Mouse (Mus musculus) lung, embryonic 16.5 days (tissue): ENCODE measurements at regions not wholly inside any gene's neighbourhood (a gene's known extent, or its start where the extent isn't known, plus 50 kb on each side); places are given as distances from the start of the nearest gene placed in this dataset.

ENCODE experiments used
- ATAC-seq: fragments of 200-750 bp; cut with Nextera tagmentation; 2 replicates; pipeline ENCODE4 v1.8.0; 2017; ENCODE audit warnings: low read depth, mild to moderate bottlenecking, moderate library complexity
- H3K27ac ChIP-seq: fragments of 300-500 bp; sonication (generic); 2 replicates; pipeline ENCODE4 v1.5.1; 2014; ENCODE audit warnings: mild to moderate bottlenecking, control low read depth, low read length
- H3K27me3 ChIP-seq: fragments of 300-500 bp; sonication (generic); 2 replicates; pipeline ENCODE4 v1.6.1; 2014; ENCODE audit warnings: low read depth, low read length, mixed read lengths; ENCODE audit not compliant: control insufficient read depth, insufficient read depth
- H3K36me3 ChIP-seq: fragments of 300-500 bp; sonication (generic); 2 replicates; pipeline ENCODE4 v1.6.1; 2014; ENCODE audit warnings: low read length; ENCODE audit not compliant: control insufficient read depth, insufficient read depth
- H3K4me1 ChIP-seq: fragments of 300-500 bp; sonication (generic); replicated peaks from 2 replicates; pipeline ENCODE4 v1.6.1; 2014; ENCODE audit warnings: low read length, mixed read lengths; ENCODE audit not compliant: control insufficient read depth, insufficient read depth
- H3K4me2 ChIP-seq: fragments of 300-500 bp; sonication (generic); 2 replicates; pipeline ENCODE4 v1.6.1; 2014; ENCODE audit warnings: low read depth, low read length, control low read depth
- H3K4me3 ChIP-seq: fragments of 300-500 bp; sonication (generic); 2 replicates; pipeline ENCODE4 v1.5.1; 2014; ENCODE audit warnings: mild to moderate bottlenecking, low read length, control low read depth
- H3K9ac ChIP-seq: fragments of 300-500 bp; sonication (generic); 2 replicates; pipeline ENCODE4 v1.6.1; 2014; ENCODE audit warnings: low read length, control low read depth
- H3K9me3 ChIP-seq: fragments of 300-500 bp; sonication (generic); 2 replicates; pipeline ENCODE4 v1.6.1; 2016; ENCODE audit warnings: low read length; ENCODE audit not compliant: control insufficient read depth
- WGBS: fragments of 180-500 bp; shearing (Covaris S2); extraction: QIAGEN DNeasy Blood & Tissue Kit; methylation state at CpG from one replicate; pipeline ENCODE4 v1.1.7; 2014; 5-methylcytosine and 5-hydroxymethylcytosine counted together

DNA sequence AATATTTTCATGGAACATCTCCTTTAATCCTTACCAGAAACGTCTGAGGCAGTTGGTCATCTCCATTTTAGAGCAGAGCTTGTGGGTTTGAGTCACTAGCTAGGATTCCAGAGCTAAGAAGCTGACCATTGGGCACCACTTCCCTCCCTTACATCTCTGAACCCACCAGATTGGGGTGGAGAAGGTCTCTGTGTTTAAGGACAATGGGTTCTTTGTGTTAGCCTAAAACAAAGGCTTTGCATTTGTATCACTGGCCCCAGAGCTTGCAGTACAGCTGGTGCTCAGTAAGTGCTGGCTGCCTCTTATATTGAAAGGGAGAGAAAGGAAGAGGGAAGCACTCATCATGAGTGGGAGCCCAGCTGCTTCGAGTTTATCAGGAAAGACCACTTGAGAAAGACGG lies 401.9 kb upstream of the Slc30a5 start:
- Histone ChIP-seq H3K4me1 (no peaks in the 10 kb centered on the region), H3K4me2 (no peak overlapping the region), H3K27me3 (no peaks in the 10 kb centered on the region), H3K27ac (no peak overlapping the region), H3K9me3 (no peaks in the 10 kb centered on the region), H3K4me3 (no peak overlapping the region), H3K9ac (no peak overlapping the region), H3K36me3 (no peaks in the 10 kb centered on the region)
- WGBS: 40% methylated on average over 3 of the region's 3 CpGs
- ATAC-seq: no peak

DNA sequence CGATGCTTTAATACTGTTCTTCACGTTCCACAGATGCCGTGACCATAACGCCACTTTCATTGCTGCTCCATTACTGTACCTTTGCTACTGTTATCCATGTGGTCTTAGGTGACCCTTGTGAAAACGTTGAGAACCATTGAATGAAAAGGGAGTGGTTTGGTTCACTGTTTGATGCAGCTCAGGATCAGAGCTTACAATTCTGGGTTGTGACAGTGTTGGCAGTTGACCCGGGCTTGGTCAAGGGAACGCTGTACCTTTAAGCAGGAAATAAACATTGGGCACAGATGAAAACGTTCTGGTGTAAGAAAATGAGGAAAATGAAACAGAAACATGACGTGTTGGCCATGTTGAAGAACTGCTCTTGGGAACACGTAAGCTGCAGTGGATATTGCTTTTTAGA lies 401.3 kb upstream of the Slc30a5 start:
- no peaks in the 10 kb centered on the region for H3K4me1 ChIP-seq
- H3K27me3 ChIP-seq: no peaks in the 10 kb centered on the region
- H3K27ac ChIP-seq: no peak overlapping the region
- H3K9ac ChIP-seq: no peak overlapping the region
- ATAC-seq: no peak
- WGBS: 69% methylated on average over 10 of the region's 10 CpGs
- no peak overlapping the region for H3K4me2 ChIP-seq
- no peaks in the 10 kb centered on the region for H3K36me3 ChIP-seq
- no peaks in the 10 kb centered on the region for H3K9me3 ChIP-seq
- H3K4me3 ChIP-seq: no peak overlapping the region

DNA sequence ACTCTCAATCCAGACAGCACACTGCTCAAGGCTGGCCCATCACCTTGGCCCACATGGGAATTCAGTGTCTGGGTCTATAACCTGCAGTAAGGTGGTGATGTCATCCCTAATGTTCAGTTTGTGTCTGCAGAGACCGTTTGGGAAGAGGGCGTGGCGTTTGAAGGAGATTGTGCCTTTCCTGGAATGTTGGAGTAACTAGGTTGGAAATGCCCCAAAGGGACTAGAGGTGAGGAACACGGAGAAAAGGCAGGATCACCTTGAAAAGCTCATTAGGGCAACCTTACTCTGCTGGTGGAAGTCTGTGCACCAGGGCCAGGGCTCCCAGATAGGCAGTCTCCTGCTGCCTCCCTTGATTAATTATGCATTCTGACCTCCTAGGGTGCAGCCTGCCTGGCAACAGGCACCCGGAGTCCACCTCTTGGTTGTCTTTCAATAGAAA lies 400.6 kb upstream of the Slc30a5 start:
- WGBS: 26% methylated on average over 5 of the region's 5 CpGs
- no peak overlapping the region for H3K9ac ChIP-seq
- H3K4me2 ChIP-seq: no peak overlapping the region

DNA sequence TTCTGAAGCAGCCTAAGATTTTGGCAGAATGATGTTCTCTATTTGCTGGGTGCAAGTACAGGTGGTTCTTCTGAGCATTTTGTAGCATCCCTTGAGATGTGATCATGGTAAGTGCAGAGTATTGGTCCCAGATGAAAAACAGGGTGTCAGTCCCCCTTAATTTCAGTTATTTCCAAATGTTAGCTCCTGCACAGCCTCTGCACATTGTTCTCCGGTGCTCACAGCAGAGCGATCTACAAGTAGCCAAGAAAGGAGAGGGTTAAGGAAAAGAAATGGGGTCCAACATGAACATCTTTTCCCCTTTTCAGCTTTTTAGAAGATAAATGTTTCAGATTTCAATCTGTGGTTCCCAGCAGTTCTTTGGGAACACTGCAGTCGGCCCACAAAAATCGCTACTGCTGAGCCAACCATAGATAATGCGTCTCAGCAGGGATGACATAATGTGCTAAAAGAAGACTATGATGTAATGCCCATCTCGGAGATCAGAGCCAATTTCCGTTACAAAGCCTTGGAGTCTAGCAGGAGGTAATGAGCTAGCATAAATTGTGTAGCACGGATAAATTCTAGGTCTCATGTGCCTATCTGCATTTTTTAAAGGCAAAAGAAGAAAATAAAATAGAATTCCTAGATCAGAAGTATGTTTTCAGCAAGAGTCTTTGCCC lies 400.1 kb upstream of the Slc30a5 start:
- ATAC-seq: peak; percentile 71
- H3K36me3 ChIP-seq: no peaks in the 10 kb centered on the region
- WGBS: 43% methylated on average over 8 of the region's 8 CpGs
- no peak overlapping the region for H3K4me2 ChIP-seq
- no peak overlapping the region for H3K4me3 ChIP-seq
- H3K27ac ChIP-seq: no peak overlapping the region
- H3K27me3 ChIP-seq: no peaks in the 10 kb centered on the region
- H3K4me1 ChIP-seq: no peaks in the 10 kb centered on the region
- H3K9me3 ChIP-seq: no peaks in the 10 kb centered on the region
- H3K9ac ChIP-seq: no peak overlapping the region

More for the DNA sequence above, 400.6 kb upstream of the Slc30a5 start:
- Histone ChIP-seq H3K4me1 (no peaks in the 10 kb centered on the region), H3K27ac (no peak overlapping the region), H3K9me3 (no peaks in the 10 kb centered on the region), H3K36me3 (no peaks in the 10 kb centered on the region), H3K4me3 (no peak overlapping the region), H3K27me3 (no peaks in the 10 kb centered on the region)
- ATAC-seq: no peak

DNA sequence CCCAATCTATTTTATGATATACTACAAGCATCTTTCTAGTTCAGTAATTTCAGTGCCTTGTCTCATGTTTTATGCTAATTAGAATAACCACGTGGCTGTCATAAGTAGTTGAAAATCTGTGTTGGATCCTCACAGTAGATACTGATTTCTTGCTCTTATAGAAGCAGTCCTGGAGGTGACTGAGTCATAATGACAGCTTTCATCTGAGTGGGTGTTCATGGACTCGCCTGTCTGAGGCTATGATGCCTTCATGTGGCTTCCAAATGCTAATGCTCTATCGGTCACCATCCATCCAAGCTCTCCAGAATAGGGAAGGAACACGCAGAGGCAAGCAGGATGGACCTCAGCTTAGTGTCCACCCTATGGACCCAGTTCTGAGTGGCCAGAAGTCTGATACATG lies 396.6 kb upstream of the Slc30a5 start:
- Histone ChIP-seq H3K4me3 (no peak overlapping the region), H3K27me3 (no peaks in the 10 kb centered on the region), H3K27ac (no peak overlapping the region), H3K9me3 (no peaks in the 10 kb centered on the region; the same call in 1 of the 2 replicates), H3K9ac (no peak overlapping the region), H3K36me3 (no peaks in the 10 kb centered on the region), H3K4me1 (no peaks in the 10 kb centered on the region), H3K4me2 (no peak overlapping the region)
- WGBS: 78% methylated on average over 4 of the region's 4 CpGs
- ATAC-seq: no peak

DNA sequence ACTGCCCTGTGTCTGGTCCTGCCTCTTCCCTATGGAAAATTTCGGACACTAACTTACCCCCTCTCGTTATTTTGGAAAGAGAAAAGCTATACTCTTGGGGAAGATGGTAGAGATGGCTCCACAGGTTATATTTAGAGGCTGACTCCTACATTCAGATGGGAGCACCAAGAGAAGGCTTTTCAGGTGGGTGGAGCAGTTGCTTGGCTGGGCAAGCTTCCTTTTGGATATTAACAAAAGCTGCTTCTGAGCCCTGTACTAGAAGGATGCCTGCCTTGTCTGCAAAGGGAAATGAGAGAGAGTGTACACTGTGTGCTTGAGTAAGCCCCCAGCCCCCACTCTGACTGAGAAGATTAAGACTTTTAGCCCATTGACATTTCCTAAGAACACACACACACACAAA lies 392.1 kb upstream of the Slc30a5 start:
- ATAC-seq: no peak
- no peak overlapping the region for H3K4me2 ChIP-seq
- H3K4me3 ChIP-seq: no peak overlapping the region
- no peaks in the 10 kb centered on the region; the same call in 1 of the 2 replicates for H3K9me3 ChIP-seq
- H3K4me1 ChIP-seq: no peaks in the 10 kb centered on the region
- H3K36me3 ChIP-seq: no peaks in the 10 kb centered on the region
- H3K27me3 ChIP-seq: no peaks in the 10 kb centered on the region
- H3K9ac ChIP-seq: no peak overlapping the region
- H3K27ac ChIP-seq: no peak overlapping the region
- WGBS: 69% methylated on average over 2 of the region's 2 CpGs

DNA sequence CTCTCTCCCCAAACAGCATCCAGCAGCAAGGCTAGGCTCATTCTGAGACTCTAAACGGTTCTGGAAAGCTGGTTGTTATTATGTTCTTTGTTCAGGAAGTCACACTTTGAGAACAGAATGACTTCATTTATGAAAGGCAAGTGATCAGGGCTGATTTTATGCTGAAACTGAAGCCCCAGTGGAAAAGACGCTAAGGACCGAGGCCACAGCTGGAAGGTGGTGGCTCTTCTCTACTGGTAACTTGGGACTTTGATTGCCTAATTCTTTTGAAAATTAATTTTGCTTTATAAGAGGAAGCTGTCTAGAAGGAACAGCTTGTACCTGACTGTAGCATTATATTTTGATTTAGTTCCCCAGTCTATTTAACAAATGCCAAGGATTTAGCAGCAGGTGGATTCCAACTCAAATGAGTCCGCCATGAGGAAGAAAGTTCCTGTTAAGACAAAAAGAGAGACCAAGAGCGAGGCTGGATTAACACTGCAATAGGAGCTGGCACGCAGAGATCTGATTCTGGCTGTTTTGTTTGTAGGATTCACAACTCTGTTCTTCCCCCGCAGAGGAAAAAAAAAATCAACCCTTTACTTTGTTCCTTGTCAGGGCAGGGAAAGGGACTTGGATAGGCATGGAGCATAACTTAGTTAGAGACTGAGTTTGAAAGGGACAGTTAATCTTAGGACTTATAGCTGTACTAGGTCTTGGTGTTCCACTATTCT lies 388.3 kb upstream of the Slc30a5 start:
- Histone ChIP-seq H3K9ac (no peak overlapping the region), H3K4me1 (peaks cover 10% of the 10 kb centered on the region), H3K4me3 (no peak overlapping the region), H3K4me2 (no peak overlapping the region), H3K27me3 (no peaks in the 10 kb centered on the region), H3K27ac (no peak overlapping the region), H3K36me3 (no peaks in the 10 kb centered on the region), H3K9me3 (no peaks in the 10 kb centered on the region)
- no peak for ATAC-seq
- WGBS: 78% methylated on average over 7 of the region's 7 CpGs

DNA sequence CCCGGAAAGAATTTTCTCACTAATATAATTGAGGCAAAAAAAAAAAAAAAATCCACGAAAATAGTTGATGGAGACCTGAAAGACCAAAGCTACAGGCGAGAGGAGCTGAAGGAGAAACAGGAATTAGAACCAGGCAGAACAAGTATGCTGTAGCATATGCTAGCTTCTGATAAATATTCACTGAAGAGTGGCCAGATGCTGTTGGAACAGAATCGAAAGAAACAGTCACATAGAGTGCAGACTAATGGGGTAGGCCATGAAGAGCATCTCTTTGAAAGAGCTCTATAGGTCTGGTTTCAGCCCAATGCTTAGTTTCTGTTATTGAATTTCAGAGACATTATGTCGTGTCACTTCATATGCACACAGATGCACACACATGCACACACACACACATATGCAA lies 386.3 kb upstream of the Slc30a5 start:
- WGBS: 85% methylated on average over 5 of the region's 5 CpGs
- Histone ChIP-seq H3K4me3 (no peak overlapping the region), H3K9ac (no peak overlapping the region), H3K4me2 (no peak overlapping the region), H3K27me3 (no peaks in the 10 kb centered on the region), H3K36me3 (no peaks in the 10 kb centered on the region), H3K9me3 (no peaks in the 10 kb centered on the region), H3K27ac (no peak overlapping the region), H3K4me1 (peaks cover 18% of the 10 kb centered on the region)
- no peak for ATAC-seq

DNA sequence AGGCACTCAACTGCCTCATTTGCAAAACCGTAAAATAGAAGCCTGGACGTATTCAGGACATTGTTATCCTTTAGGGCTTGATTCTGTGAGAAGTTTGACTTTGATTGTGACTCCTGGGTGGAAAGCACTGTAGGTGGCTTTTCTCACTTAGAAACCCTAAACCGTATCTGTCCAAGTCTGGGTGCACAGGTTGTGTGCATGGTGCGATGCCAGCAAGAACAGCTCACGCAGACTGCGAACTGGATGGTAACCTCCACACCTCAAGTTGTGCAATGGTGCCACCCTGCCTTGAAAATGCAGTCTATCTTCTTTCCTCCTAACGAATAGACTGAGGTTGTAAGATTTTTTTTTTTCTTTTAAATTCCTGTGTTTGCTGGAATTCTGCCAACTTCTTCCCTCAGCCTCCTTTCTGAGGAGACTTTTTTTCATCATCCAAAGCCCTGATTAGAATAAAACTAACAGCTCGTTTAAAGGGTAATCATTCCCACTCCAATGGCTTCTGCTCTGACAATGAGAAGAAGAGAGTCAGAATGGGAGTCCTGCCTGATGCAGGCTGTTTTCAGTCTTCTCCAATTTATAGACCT lies 383.8 kb upstream of the Slc30a5 start:
- H3K4me3 ChIP-seq: no peak overlapping the region
- H3K27ac ChIP-seq: peak overlapping the region; percentile 70
- peak; percentile 57; the same call in 1 of the 2 replicates for ATAC-seq
- H3K27me3 ChIP-seq: no peaks in the 10 kb centered on the region
- H3K36me3 ChIP-seq: no peaks in the 10 kb centered on the region
- WGBS: 40% methylated on average over 8 of the region's 8 CpGs
- H3K9me3 ChIP-seq: no peaks in the 10 kb centered on the region
- H3K9ac ChIP-seq: no peak overlapping the region
- H3K4me2 ChIP-seq: no peak overlapping the region
- peaks cover 23% of the 10 kb centered on the region for H3K4me1 ChIP-seq
